Mouse (Mus musculus): Measurements from ENCODE around the gene Cyp2d9.
"Not testable (repeated sequence)": the region's sequence is repeated elsewhere in the genome, so short reads cannot be mapped to it uniquely, and the experiment has no call there.

The Cyp2d9 gene

DNA sequence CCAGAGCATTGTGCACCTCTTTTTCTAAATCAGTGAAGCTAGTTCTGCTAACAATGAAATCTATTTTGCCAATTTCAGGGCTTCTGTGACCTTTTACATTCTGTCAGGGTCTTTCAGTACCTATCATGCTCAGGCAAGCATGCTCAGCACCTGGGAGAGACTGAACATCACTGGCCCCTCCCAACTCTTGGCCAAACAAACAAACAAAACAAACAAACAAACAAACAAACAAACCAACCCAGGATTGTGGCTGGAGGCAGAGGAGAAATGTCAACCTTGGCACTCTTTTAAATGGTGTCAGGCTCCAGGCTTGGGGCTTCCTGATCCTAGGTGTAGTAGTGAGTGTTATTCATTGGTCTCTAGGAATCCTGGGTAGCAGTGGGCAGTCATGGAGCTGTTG lies at the start of gene Cyp2d9:
Cyp2d9 (plus strand) TSS at position 301 of the 400 bp plus-strand sequence.
- DNase-seq (ENCODE audit: low read depth, low spot score), result no peak

- no peak for DNase-seq (ENCODE audit: low read depth, low spot score)
These were observed 47.5 kb upstream of the Cyp2d9 start for GRCm38 (mm10) chr15:82385729-82386128.

- DNase-seq (ENCODE audit: low read depth, low spot score), result not testable (repeated sequence)
These were observed 43.3 kb upstream of the Cyp2d9 start for GRCm38 (mm10) chr15:82389916-82390315.

- DNase-seq (ENCODE audit: low read depth, low spot score), result not testable (repeated sequence)
These were observed 39.3 kb upstream of the Cyp2d9 start, which contains the start of gene Cyp2d11 for GRCm38 (mm10) chr15:82393922-82394321. TSS of gene Cyp2d11 (minus strand) at chr15:82394022.

DNA sequence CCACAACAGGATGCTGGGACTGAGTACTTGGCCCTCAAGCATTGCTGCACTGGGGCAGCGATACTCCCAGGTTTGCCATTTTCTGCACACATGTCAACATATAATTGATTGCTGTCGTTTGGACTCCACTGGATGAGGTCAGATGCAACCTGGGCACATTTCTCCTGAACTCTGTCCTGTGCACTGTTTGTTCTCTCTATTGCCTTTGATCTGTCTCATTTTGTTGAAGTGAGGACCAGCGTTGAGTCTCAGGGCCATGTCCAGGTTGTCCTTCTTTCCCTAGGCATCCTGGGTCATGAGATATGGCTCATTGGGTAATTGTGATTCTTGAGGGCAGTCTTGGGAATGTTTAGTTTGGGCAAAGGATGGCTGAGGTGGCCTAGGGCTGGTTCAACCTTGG lies 37.3 kb upstream of the Cyp2d9 start:
- DNase-seq (ENCODE audit: low read depth, low spot score), result not testable (repeated sequence)

DNA sequence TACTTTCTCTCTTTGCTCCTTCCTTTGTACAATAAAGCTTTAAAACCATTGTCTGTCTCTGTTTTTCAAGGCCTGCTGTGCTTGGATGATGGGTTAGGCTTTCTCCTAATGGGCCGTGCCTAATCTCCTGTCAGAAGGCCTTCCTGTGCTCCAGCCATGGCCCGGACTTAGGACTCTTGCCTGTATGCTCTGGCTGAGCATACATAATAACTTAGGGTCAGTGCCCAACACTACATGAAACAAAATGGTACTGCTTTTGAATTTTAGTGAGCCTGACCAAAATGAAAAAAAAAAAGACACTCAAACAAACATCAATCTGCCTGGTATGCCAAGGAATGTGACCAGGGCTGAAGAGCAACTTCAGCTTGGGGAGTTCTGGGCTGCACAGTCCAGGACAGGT lies 31.7 kb upstream of the Cyp2d9 start:
- DNase-seq (ENCODE audit: low read depth, low spot score), result no peak

DNA sequence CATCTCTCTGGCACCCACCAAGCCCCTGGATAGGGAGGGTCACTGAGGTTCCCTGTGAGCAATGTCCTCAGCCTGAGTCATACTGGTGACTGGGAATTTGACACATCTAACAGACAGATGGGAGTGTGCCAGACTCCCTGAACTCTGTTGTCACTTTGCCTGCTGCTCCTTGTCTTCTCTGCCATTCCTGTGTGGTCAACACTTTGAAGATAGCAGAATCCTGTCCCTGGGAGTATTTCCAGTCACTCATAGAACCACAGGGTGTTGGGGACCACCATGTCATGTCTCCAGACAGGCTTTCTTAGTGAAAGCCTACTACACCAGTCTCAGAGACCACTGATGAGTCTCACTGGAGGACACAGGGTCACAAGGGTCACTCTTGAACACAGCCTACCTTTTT lies 31.1 kb upstream of the Cyp2d9 start:
- DNase-seq (ENCODE audit: low read depth, low spot score), result no peak

DNA sequence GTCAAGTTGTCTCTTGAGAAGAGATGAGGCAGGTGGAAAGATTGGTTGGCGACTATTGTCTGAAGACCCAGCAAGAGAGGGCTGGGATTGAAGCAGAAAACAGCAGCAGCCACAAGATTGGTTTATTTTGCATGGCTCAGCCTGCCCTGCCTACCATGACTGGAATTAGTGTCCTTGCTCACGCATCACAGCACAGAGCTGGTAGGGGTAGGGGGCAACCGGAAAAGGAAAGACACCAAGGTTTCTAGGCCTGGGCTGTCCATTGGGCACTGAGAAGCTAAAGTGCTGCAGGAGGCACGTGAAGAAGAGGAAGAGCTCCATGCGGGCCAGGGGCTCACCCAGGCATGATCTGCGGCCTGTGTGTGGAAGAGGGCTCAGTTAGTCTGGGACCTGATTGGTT lies 30.5 kb upstream of the Cyp2d9 start:
- DNase-seq (ENCODE audit: low read depth, low spot score), result no peak

DNA sequence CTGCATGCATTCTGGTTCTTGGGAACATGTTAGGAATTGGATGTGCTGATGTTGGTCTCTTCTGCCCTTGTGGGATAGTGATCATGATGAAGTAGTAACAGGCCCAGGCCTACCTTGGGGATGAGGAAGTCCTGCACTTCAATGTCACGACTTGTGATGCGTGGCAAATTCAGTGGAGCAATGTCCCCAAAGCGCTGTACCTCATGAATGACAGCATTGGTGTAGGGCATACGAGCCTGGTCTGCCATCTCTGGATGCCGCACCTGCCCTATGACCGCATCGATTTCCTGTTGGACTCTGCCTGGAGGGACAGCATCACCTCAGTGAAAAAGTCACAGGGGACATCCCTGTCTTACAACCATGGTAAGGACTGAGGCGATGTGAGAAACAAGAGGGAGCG lies 29.6 kb upstream of the Cyp2d9 start:
- no peak for DNase-seq (ENCODE audit: low read depth, low spot score)

- no peak for DNase-seq (ENCODE audit: low read depth, low spot score)
These were observed 29.1 kb upstream of the Cyp2d9 start for GRCm38 (mm10) chr15:82404163-82404562.

DNA sequence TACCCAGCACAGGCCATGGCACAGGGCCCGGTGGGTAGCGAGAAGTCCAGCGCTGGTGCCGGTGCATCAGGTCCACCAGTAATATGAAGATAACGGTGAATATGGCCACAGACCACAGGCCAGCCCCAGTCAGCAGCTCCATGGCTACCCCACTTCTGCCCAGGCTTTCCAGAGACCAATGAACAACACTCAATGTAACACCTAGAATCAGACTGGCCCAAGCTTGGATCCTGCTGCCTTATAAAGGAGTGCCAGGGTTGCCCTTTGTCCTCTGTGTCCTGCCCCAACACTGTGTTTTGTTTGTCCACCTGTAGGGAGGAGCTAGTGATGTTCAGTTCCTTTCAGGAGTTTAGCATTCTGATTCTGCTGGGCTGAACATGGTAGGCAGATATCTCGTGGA lies 26.3 kb upstream of the Cyp2d9 start, which contains the start of gene Cyp2d10:
Cyp2d10 (minus strand) TSS at position 215 of the 400 bp plus-strand sequence.
- no peak for DNase-seq (ENCODE audit: low read depth, low spot score)

- no peak for DNase-seq (ENCODE audit: low read depth, low spot score)
These were observed 25.7 kb upstream of the Cyp2d9 start for GRCm38 (mm10) chr15:82407536-82407935.

- DNase-seq (ENCODE audit: low read depth, low spot score), result peak; percentile 34
These were observed 16.1 kb upstream of the Cyp2d9 start for GRCm38 (mm10) chr15:82416797-82417789.

- DNase-seq (ENCODE audit: low read depth, low spot score), result no peak
These were observed 14.6 kb upstream of the Cyp2d9 start for GRCm38 (mm10) chr15:82418616-82419015.

DNA sequence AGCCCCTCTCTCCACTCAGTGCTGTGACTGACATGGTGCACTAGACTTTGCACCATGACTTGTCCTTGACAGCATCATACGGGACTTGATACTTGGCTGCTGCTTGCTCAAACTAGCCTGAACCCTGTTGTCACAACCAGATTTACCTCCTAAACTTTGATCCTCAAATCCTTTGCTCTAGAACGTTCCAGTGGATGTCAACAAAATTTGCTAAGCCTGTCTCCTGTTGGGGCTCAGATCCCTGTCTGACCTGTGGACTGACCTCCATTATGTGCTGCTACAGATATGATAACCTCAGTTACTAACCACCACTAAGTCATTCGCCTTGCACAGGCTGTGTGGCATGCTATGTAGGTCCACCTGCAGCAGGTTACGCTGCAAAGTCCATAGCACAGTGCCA lies 10.3 kb upstream of the Cyp2d9 start:
- DNase-seq (ENCODE audit: low read depth, low spot score), result no peak

GRCm38 (mm10) chr15:82423471-82423870 lies 9.8 kb upstream of the Cyp2d9 start:
- DNase-seq (ENCODE audit: low read depth, low spot score), result no peak

DNA sequence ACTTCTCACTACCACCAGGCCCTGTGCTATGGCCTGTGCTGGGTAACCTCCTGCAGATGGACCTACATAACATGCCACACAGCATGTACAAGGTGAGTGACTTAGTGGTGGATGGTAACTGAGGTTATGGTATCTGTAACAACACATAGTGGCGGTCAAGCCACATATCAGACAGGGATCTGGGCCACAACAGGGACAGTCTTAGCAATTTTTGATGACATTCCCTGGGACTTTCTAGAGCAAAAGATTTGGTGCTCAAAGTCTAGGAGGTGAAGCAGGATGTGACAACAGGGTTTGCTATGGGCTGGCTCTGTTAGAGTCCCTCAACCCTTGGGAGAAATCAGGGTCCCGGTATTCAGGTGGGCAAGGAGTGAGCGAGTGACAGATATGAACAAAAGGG lies 384 bp downstream of the Cyp2d9 start:
- DNase-seq (ENCODE audit: low read depth, low spot score), result no peak

- DNase-seq (ENCODE audit: low read depth, low spot score), result no peak
These were observed 1.3 kb downstream of the Cyp2d9 start for GRCm38 (mm10) chr15:82434541-82434940.

GRCm38 (mm10) chr15:82435011-82435410 lies 1.8 kb downstream of the Cyp2d9 start:
- no peak for DNase-seq (ENCODE audit: low read depth, low spot score)

DNA sequence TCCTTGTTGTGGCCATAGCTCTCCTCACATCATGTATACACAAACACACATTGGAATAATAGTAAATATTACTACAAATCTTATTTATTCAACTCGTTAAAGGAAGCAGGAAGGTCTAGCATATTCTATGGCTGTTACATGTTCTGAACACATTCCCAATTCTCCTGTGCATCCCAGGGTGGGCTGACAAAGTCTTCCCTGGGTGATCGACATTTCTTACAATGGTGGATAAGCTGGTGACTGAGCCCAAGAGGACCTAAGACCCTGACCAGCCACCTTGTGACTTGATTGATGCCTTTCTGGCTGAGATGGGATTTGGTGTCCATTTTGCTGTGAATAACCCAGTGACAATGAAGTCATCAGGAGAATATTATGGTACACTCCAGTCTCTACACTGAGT lies 2.4 kb downstream of the Cyp2d9 start:
- DNase-seq (ENCODE audit: low read depth, low spot score), result no peak

GRCm38 (mm10) chr15:82437975-82438617 lies 4.9 kb downstream of the Cyp2d9 start:
- no peak for DNase-seq (ENCODE audit: low read depth, low spot score)

GRCm38 (mm10) chr15:82443658-82444057 lies 10.4 kb downstream of the Cyp2d9 start:
- DNase-seq (ENCODE audit: low read depth, low spot score), result no peak

GRCm38 (mm10) chr15:82445196-82445595 lies 12.0 kb downstream of the Cyp2d9 start:
- DNase-seq (ENCODE audit: low read depth, low spot score), result no peak
